Mouse (Mus musculus): ENCODE data around the gene Gnao1. TPM values are rescaled to one million over a fixed set of nuclear protein-coding genes. Genes with fewer than 3 reads are reported as not detected.
A peak's percentile ranks its signal among the peaks of the same experiment; 100 is the strongest.

Gnao1 gene
- polyA plus RNA-seq, 1 experiment: 10.4 TPM

GRCm38 (mm10) chr8:93843858-93844502 is 34.2 kb downstream of the Gnao1 start:
- DNase-seq (ENCODE audit: low read depth): no peak

GRCm38 (mm10) chr8:93845186-93845585 is 35.4 kb downstream of the Gnao1 start:
- no peak for DNase-seq (ENCODE audit: low read depth)

GRCm38 (mm10) chr8:93852087-93852645 is 42.4 kb downstream of the Gnao1 start:
- DNase-seq (ENCODE audit: low read depth): no peak

- DNase-seq (ENCODE audit: low read depth): no peak
Observed at GRCm38 (mm10) chr8:93852851-93853461, 43.2 kb downstream of the Gnao1 start.

- DNase-seq (ENCODE audit: low read depth): peak; percentile 64
Observed at GRCm38 (mm10) chr8:93854676-93855075, 44.9 kb downstream of the Gnao1 start.

- no peak for DNase-seq (ENCODE audit: low read depth)
Observed at GRCm38 (mm10) chr8:93855272-93855671, 45.5 kb downstream of the Gnao1 start.

GRCm38 (mm10) chr8:93857144-93857543 is 47.4 kb downstream of the Gnao1 start:
- DNase-seq (ENCODE audit: low read depth): no peak

- no peak for DNase-seq (ENCODE audit: low read depth)
Observed at GRCm38 (mm10) chr8:93858286-93858685, 48.5 kb downstream of the Gnao1 start.

- DNase-seq (ENCODE audit: low read depth): no peak
Observed at GRCm38 (mm10) chr8:93860020-93860419, 50.3 kb downstream of the Gnao1 start.

GRCm38 (mm10) chr8:93864064-93864463 is 54.3 kb downstream of the Gnao1 start:
- DNase-seq (ENCODE audit: low read depth): no peak

GRCm38 (mm10) chr8:93866271-93866670 is 56.5 kb downstream of the Gnao1 start:
- DNase-seq (ENCODE audit: low read depth): no peak

- DNase-seq (ENCODE audit: low read depth): no peak
Observed at GRCm38 (mm10) chr8:93868486-93869221, 58.9 kb downstream of the Gnao1 start.

GRCm38 (mm10) chr8:93871275-93871674 is 61.5 kb downstream of the Gnao1 start:
- no peak for DNase-seq (ENCODE audit: low read depth)

- DNase-seq (ENCODE audit: low read depth): no peak
Observed at GRCm38 (mm10) chr8:93878396-93878795, 68.6 kb downstream of the Gnao1 start.

- DNase-seq (ENCODE audit: low read depth): no peak
Observed at GRCm38 (mm10) chr8:93879966-93880365, 70.2 kb downstream of the Gnao1 start.

- no peak for DNase-seq (ENCODE audit: low read depth)
Observed at GRCm38 (mm10) chr8:93881381-93881780, 71.6 kb downstream of the Gnao1 start.

GRCm38 (mm10) chr8:93883241-93883640 is 73.5 kb downstream of the Gnao1 start:
- DNase-seq (ENCODE audit: low read depth): no peak

- DNase-seq (ENCODE audit: low read depth): no peak
Observed at GRCm38 (mm10) chr8:93883771-93884170, 74.0 kb downstream of the Gnao1 start.

GRCm38 (mm10) chr8:93884316-93884715 is 74.5 kb downstream of the Gnao1 start:
- DNase-seq (ENCODE audit: low read depth): no peak

GRCm38 (mm10) chr8:93886181-93886580 is 76.4 kb downstream of the Gnao1 start:
- no peak for DNase-seq (ENCODE audit: low read depth)

GRCm38 (mm10) chr8:93888150-93888676 is 78.4 kb downstream of the Gnao1 start:
- no peak for DNase-seq (ENCODE audit: low read depth)

GRCm38 (mm10) chr8:93888702-93889480 is 79.1 kb downstream of the Gnao1 start:
- DNase-seq (ENCODE audit: low read depth): no peak

All from gonadal fat pad, adult 2 months (tissue).